Mouse (Mus musculus): ENCODE measurements at regions not wholly inside any gene's neighbourhood (a gene's known extent, or its start where the extent isn't known, plus 50 kb on each side); places are given as distances from the start of the nearest gene placed in this dataset.
"Not testable (repeated sequence)": the region's sequence is repeated elsewhere in the genome, so short reads cannot be mapped to it uniquely, and the experiment has no call there.

- no peak for DNase-seq
These were observed 52.3 kb upstream of the Gm10985 start for GRCm38 (mm10) chr3:53792541-53792940.

DNA sequence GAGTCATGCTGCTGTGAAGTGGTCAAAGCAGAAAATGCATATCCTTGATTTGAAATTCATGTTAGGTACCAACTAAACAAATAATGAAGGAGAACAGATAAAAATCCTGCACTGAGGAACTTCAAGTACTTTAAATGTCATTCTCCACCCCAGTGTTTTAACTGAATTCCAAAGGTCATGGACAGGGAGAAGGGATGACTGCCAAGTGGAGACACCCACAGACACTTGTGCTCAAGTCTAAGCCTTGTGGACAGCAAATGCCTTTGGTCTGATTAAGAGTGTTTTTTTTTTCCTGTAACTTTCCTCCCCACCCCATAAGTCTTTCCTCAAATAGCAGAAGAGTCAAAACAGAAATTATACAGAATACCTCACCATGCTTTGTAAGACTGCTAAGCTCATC lies 55.2 kb upstream of the Gm10985 start:
- no peak for DNase-seq

DNA sequence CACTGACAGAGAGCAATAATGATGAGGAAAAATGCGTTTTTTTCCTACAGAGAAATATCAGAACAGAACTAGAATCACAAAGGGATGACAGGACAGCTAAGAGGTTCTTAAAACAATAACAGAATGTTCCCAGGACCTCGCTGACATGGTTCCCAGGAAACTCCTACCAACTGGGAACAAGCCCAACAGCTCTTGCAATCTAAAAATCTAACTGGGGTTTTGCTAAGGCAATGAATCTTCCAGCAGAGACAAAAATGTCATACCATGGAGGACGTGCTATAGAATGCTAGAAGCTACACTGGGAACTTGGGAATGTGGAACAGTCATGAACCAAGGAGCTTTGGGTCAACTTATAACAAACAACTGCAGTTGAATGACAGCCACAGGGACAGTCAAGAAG lies 59.7 kb upstream of the Gm10985 start:
- DNase-seq, result no peak

DNA sequence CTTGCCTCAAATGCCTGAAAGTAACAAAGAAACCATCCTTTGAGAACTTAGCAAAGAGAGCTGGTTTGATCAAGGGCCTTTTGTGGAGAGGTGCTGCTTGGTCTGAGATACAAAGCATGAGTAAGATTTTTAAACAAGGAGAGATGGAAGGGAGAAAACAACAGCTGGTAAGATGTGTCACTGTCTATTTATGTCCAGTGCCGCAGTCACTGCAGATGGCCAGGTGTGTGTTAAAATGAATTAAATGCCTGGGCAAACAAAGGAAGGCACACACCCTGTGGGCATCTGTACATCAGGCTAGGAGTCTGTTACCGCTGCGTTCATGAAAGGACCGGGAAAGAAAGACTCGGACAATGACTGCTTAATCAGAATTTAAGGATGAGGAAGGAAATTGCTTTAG lies 68.2 kb upstream of the Gm10985 start:
- DNase-seq, result no peak

DNA sequence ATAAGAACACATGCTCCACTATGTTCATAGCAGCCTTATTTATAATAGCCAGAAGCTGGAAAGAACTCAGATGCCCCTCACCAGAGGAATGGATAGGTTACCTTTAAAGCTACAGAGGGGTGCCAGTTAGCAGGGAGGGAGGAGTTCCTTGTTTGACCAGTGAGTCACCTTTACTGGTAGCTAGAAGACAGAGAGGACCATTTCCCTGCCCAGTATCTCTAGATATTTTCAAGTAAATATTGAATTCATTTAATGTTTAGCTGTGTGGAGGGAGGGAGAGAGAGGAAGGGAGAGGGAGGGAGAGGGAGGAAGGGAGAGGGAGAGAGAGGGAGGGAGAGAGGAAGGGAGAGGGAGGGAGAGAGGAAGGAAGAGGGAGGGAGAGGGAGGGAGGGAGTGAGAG lies 77.3 kb upstream of the Gm10985 start:
- no peak for DNase-seq

DNA sequence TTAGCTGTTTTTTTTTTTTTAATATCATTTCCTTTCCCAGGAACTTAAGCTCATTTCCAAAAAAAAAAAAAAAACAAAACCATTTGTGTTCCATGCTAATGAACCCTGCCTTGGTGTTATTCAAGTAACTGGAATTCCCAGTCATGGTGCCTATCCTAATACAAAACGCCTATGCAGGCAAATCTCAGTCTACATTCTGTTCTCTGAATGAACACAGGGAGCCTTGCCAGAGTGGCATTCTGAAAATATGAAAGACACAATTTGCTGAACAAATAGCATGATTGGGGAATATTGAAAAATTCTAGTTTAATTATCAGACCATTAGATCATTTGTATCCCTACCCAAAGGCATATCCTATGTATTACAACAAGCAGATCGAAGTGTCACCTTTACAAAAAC lies 80.9 kb upstream of the Gm10985 start:
- no peak for DNase-seq

GRCm38 (mm10) chr3:53761514-53762075 lies 83.3 kb upstream of the Gm10985 start:
- peak; percentile 3 to 4 for DNase-seq

DNA sequence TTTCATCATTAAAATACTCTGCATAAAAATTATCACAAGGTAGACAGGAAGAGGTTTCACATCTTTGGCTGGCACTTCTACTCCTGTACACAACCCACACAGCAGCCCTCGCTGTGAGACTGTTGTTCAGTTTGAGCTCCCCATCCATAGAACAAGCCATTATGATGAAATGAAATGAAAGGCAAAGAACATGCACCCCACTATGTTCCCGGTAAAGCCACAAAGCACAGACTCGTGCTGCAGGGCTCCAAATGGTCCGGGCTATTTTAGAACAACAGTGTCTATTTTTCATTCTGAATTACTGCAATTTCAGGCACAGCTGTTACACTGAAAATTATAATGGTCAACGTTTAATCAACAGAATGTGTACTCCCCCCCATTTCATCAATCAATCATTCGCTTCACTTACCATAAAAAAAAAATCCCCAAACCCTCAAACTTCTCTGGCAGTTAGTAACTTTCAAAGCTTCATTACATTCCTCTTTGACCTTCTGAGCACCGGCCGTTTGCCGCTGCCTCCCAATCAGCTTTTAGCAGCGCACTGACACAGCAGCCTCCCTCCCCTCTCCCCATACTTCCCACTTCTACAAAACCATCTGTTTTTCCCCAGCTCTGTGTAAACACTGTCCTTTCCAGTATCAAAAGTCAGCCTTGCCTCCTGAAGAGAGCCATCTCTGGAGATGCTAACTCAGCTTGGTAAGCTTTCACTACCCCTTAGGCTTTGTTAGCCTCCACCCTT lies 88.6 kb upstream of the Gm10985 start:
- DNase-seq, result no peak

DNA sequence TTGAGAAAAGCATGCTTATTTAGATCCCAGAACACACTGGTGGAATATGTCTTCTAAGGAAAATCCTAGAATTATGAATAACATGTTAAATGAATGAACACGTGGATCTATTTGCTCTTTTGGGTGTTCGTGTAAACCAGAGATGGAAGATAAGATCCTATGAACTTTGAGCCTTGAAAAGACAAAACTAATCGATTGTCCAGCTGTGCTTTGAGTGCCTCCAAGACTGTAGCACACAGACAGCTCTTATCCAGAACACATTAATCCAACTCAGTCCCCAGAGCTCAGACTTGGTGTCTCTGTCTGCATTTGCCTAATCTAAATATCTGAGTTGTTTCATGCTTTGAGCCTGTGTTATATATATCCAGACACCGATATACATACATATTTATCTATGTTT lies 80.0 kb upstream of the Frem2 start:
- no peak for DNase-seq

- DNase-seq, result not testable (repeated sequence)
These were observed 78.5 kb upstream of the Frem2 start for GRCm38 (mm10) chr3:53735607-53736006.

- peak in 1 of 2 experiments; percentile 37 for DNase-seq
These were observed 78.0 kb upstream of the Frem2 start for GRCm38 (mm10) chr3:53735147-53735546.

DNA sequence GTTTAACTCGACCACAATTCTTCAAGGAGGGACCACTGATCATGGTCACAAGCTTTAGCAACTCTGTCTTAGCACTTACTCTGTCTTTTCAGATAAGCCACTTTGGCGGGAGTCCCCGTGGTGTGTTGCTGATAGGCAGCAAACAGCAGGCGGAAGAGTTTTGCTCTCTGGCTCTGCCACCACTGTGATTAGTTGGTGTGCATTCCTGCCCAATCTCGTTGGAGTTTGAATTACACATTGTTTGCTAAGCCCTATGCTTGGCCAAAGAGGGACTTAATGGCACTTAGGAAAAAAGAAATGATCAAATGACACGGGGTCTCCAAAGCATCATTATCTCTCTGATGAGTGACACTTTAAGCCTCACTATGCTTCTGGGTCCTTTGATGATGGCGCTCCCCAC lies 73.3 kb upstream of the Frem2 start:
- no peak for DNase-seq

GRCm38 (mm10) chr3:53729810-53730209 lies 72.7 kb upstream of the Frem2 start:
- peak; percentile 28 to 57 for DNase-seq

GRCm38 (mm10) chr3:53729131-53729530 lies 72.0 kb upstream of the Frem2 start:
- no peak for DNase-seq

- no peak for DNase-seq
These were observed 70.6 kb upstream of the Frem2 start for GRCm38 (mm10) chr3:53727737-53728136.

GRCm38 (mm10) chr3:53707101-53707500 lies 49.9 kb upstream of the Frem2 start:
- DNase-seq, result no peak

Measured in cerebellum, postnatal 25 days (tissue).